Mouse (Mus musculus): ENCODE results near the gene Cdk12. TPM values are rescaled to one million over a fixed set of nuclear protein-coding genes. Genes with fewer than 3 reads are reported as not detected.

Cdk12 gene
- polyA plus RNA-seq, 1 experiment from 2014 or later = 6.1 TPM

DNA sequence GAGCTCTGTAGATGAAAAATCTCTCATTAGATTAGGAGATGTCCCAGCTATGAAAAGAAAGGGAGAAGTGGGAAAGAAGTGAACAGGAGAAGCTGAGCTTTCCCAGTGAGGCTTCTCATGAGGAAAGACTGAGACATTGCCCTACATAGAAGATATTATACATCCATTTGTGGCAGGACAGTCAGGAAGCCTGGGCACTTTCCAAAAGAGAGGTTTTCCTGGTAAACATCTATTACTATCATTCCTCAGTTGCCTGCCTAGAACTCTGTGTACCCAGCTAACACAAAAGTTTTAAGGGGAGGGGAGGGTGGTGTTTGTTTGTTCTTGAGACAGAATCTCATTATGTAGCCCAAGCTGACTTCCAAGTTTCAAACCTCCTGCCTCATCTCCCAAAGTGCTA is 67.6 kb downstream of the Cdk12 start:
- Histone ChIP-seq H3K9me3 (replicated peaks; ENCODE audit: low read length) (no peaks in the 10 kb centered on the region), H3K4me3 (replicated peaks; ENCODE audit: low read depth, low read length) (no peak overlapping the region), H3K27me3 (ENCODE audit: insufficient read depth, low read length) (no peaks in the 10 kb centered on the region), H3K9ac (ENCODE audit: low read depth, low read length) (no peak overlapping the region), H3K27ac (no peak overlapping the region), H3K36me3 (ENCODE audit: insufficient read depth, low read length) (peaks cover 42% of the 10 kb centered on the region), H3K4me2 (ENCODE audit: low read length) (no peak overlapping the region), H3K4me1 (replicated peaks; ENCODE audit: insufficient read depth, low read length) (no peaks in the 10 kb centered on the region)
- no peak for ATAC-seq (replicated peaks; ENCODE audit: low FRiP score, low read depth)
- no peak for TF ChIP-seq CTCF (IDR thresholded peaks at IDR 0.05; ENCODE audit: low read depth)
- DNase-seq (ENCODE audit: low spot score) = no peak

DNA sequence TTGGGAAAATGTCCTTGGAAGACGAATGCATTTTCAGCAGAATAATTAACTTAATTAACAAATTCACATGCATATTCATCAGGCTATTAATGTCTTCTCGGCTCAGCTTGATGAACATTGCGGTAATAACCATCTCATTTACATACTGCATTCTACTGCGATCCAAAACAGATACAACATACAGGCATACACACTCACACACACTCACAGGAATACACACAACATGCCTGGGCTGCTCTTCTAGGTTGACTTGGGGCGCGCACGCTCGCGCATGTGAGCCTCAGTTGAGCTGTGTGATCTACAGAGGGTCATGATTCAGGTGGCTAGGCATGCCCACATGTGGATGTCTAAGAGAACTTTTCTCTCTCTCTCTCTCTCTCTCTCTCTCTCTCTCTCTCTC is 80.9 kb downstream of the Cdk12 start:
- no peak overlapping the region for H3K4me3 ChIP-seq (replicated peaks; ENCODE audit: low read depth, low read length)
- no peaks in the 10 kb centered on the region for H3K4me1 ChIP-seq (replicated peaks; ENCODE audit: insufficient read depth, low read length)
- no peak overlapping the region for H3K9ac ChIP-seq (ENCODE audit: low read depth, low read length)
- DNase-seq (ENCODE audit: low spot score) = no peak
- no peaks in the 10 kb centered on the region for H3K9me3 ChIP-seq (replicated peaks; ENCODE audit: low read length)
- WGBS = 22% methylated on average over 9 of the region's 9 CpGs
- no peak overlapping the region for H3K27ac ChIP-seq
- H3K36me3 ChIP-seq (ENCODE audit: insufficient read depth, low read length) = peaks cover 4% of the 10 kb centered on the region; the same call in 1 of the 2 replicates
- no peaks in the 10 kb centered on the region for H3K27me3 ChIP-seq (ENCODE audit: insufficient read depth, low read length)
- peak overlapping the region; percentile 51; the same call in 1 of the 2 replicates for H3K4me2 ChIP-seq (ENCODE audit: low read length)
- ATAC-seq (replicated peaks; ENCODE audit: low FRiP score, low read depth) = no peak
- TF ChIP-seq CTCF (IDR thresholded peaks at IDR 0.05; ENCODE audit: low read depth) = no peak

DNA sequence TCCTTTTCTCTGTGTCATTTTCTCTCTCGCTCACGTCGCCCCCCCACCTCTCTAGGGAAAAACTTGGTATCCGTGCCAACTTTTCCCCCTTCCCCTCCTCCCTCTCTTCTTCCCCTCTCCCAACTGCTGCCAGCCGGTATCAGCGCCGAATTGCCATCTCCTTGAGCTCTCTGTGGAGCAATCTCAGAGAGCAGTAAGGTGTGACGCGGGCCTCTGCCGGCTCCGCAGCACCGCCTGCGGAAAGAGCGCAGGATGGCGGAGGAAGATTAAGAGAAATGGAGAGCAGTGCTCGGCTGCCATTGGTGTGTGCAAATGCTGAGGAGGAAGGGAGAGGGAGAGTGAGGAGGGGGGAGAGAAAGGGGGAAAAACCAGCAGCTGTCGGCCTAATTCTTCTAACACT is 81.4 kb downstream of the Cdk12 start:
- TF ChIP-seq CTCF (IDR thresholded peaks at IDR 0.05; ENCODE audit: low read depth) = peak; percentile 32; the same call in 1 of the 2 replicates
- Histone ChIP-seq H3K4me3 (replicated peaks; ENCODE audit: low read depth, low read length) (peak overlapping the region; percentile 17; the same call in 1 of the 2 replicates), H3K36me3 (ENCODE audit: insufficient read depth, low read length) (no peaks in the 10 kb centered on the region), H3K9me3 (replicated peaks; ENCODE audit: low read length) (no peaks in the 10 kb centered on the region), H3K27me3 (ENCODE audit: insufficient read depth, low read length) (no peaks in the 10 kb centered on the region), H3K27ac (no peak overlapping the region), H3K9ac (ENCODE audit: low read depth, low read length) (no peak overlapping the region), H3K4me2 (ENCODE audit: low read length) (peak overlapping the region; percentile 51), H3K4me1 (replicated peaks; ENCODE audit: insufficient read depth, low read length) (no peaks in the 10 kb centered on the region)
- peak; percentile 47 for DNase-seq (ENCODE audit: low spot score)
- 3% methylated on average over 16 of the region's 17 CpGs for WGBS
- no peak for ATAC-seq (replicated peaks; ENCODE audit: low FRiP score, low read depth)

DNA sequence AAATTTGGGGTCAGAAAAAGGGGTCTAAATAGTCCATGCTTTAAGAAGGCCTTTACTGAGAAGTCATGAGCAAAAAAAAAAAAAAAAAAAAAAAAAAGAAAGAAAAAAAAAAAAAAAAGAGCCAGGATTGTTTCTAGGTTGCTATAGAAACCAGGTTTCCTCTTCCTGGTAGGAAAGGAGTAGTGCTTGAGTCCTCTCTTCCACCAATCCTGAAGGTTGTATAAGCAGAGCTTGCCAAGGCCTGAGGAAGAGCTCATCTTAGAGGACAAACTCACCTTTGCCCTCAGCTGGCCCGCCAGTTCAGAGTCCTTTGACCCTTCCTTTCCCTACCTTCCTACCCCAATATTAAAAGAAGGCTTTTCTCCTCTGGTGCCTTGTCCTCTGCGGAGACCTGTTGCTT is 82.5 kb downstream of the Cdk12 start:
- 74% methylated on average over 2 of the region's 2 CpGs for WGBS
- H3K27me3 ChIP-seq (ENCODE audit: insufficient read depth, low read length) = no peaks in the 10 kb centered on the region
- ATAC-seq (replicated peaks; ENCODE audit: low FRiP score, low read depth) = no peak

DNA sequence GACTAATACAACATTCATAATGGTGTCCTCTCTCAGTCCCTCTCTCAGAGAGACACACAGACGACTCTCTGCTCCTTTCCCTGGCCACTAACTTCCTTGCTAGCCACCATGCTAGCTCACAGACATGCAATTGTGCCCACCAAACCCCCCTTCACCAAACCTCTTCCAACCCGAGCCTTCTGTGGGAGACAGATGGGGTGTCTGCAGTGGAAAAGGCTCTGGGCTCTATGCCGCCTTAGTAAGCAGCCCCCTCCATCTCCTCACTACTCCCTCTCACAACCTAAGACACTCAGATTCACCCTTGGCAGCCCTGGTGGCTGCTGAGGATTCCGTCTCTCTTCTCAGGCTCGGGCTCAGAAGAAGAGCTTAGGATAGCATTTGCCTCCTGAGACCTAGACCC is 84.7 kb downstream of the Cdk12 start:
- DNase-seq (ENCODE audit: low spot score) (no peak), ATAC-seq (replicated peaks; ENCODE audit: low FRiP score, low read depth) (no peak)
- no peak overlapping the region for H3K4me3 ChIP-seq (replicated peaks; ENCODE audit: low read depth, low read length)
- H3K9me3 ChIP-seq (replicated peaks; ENCODE audit: low read length) = no peaks in the 10 kb centered on the region
- H3K27me3 ChIP-seq (ENCODE audit: insufficient read depth, low read length) = no peaks in the 10 kb centered on the region
- H3K4me1 ChIP-seq (replicated peaks; ENCODE audit: insufficient read depth, low read length) = no peaks in the 10 kb centered on the region
- no peak overlapping the region for H3K9ac ChIP-seq (ENCODE audit: low read depth, low read length)
- 39% methylated on average over 5 of the region's 5 CpGs for WGBS
- no peaks in the 10 kb centered on the region for H3K36me3 ChIP-seq (ENCODE audit: insufficient read depth, low read length)
- H3K27ac ChIP-seq = no peak overlapping the region
- no peak for TF ChIP-seq CTCF (IDR thresholded peaks at IDR 0.05; ENCODE audit: low read depth)
- H3K4me2 ChIP-seq (ENCODE audit: low read length) = no peak overlapping the region

More for the DNA sequence above, 82.5 kb downstream of the Cdk12 start:
- Histone ChIP-seq H3K27ac (no peak overlapping the region), H3K4me1 (replicated peaks; ENCODE audit: insufficient read depth, low read length) (no peaks in the 10 kb centered on the region), H3K4me2 (ENCODE audit: low read length) (no peak overlapping the region), H3K9me3 (replicated peaks; ENCODE audit: low read length) (no peaks in the 10 kb centered on the region), H3K36me3 (ENCODE audit: insufficient read depth, low read length) (no peaks in the 10 kb centered on the region), H3K4me3 (replicated peaks; ENCODE audit: low read depth, low read length) (no peak overlapping the region), H3K9ac (ENCODE audit: low read depth, low read length) (no peak overlapping the region)
- peak; percentile 23 for DNase-seq (ENCODE audit: low spot score)
- TF ChIP-seq CTCF (IDR thresholded peaks at IDR 0.05; ENCODE audit: low read depth) = no peak

DNA sequence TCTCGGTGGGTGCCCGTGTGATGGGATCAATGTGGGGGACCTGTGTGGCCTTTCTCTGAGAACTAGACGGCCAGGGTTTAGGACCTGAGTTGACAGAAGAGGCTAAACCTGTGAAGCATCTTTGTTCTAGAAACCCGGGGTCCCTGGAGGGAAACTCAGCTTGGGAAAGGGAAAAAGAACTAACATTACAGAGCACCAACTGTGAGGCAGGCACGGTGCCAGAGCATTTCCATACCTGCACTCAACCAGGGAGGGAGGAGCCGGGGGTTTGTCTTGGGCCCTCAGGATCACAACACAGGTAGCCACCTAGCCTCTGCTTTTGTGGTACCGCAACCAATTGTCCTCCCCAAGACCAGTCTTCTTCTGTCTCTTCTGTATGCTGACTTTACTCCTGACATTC is 85.1 kb downstream of the Cdk12 start:
- no peak for TF ChIP-seq CTCF (IDR thresholded peaks at IDR 0.05; ENCODE audit: low read depth)
- Histone ChIP-seq H3K27ac (no peak overlapping the region), H3K9me3 (replicated peaks; ENCODE audit: low read length) (no peaks in the 10 kb centered on the region), H3K4me1 (replicated peaks; ENCODE audit: insufficient read depth, low read length) (no peaks in the 10 kb centered on the region), H3K4me2 (ENCODE audit: low read length) (no peak overlapping the region), H3K27me3 (ENCODE audit: insufficient read depth, low read length) (no peaks in the 10 kb centered on the region), H3K4me3 (replicated peaks; ENCODE audit: low read depth, low read length) (no peak overlapping the region), H3K36me3 (ENCODE audit: insufficient read depth, low read length) (no peaks in the 10 kb centered on the region), H3K9ac (ENCODE audit: low read depth, low read length) (no peak overlapping the region)
- ATAC-seq (replicated peaks; ENCODE audit: low FRiP score, low read depth) (no peak), DNase-seq (ENCODE audit: low spot score) (no peak)
- 59% methylated on average over 7 of the region's 7 CpGs for WGBS

DNA sequence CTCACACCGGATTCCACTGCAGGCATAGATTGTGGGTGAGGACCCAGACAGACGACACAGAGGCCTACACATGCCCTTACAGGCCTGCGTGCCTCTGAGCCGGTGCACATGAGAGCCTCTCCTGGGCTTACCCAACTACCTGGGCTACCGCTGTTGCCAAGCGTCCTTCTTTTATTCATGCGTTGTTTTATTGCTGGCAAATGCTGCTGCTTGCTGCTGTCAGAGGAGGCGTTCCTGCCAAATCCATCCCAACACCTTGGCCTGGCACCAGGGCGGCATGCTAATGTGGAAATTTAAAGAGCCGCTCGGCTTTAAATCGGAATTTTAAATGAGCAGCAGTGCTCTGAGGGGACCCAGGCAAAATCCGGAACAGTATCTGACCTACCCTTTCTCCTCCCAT is 87.0 kb downstream of the Cdk12 start:
- Histone ChIP-seq H3K36me3 (ENCODE audit: insufficient read depth, low read length) (no peaks in the 10 kb centered on the region), H3K4me1 (replicated peaks; ENCODE audit: insufficient read depth, low read length) (no peaks in the 10 kb centered on the region; the same call in 1 of the 2 replicates), H3K27ac (no peak overlapping the region), H3K27me3 (ENCODE audit: insufficient read depth, low read length) (no peaks in the 10 kb centered on the region), H3K4me2 (ENCODE audit: low read length) (no peak overlapping the region), H3K4me3 (replicated peaks; ENCODE audit: low read depth, low read length) (no peak overlapping the region), H3K9ac (ENCODE audit: low read depth, low read length) (no peak overlapping the region), H3K9me3 (replicated peaks; ENCODE audit: low read length) (no peaks in the 10 kb centered on the region)
- ATAC-seq (replicated peaks; ENCODE audit: low FRiP score, low read depth) (no peak), DNase-seq (ENCODE audit: low spot score) (no peak)
- TF ChIP-seq CTCF (IDR thresholded peaks at IDR 0.05; ENCODE audit: low read depth) = no peak
- WGBS = 42% methylated on average over 13 of the region's 13 CpGs
